ENCODE assay signal across 8 mouse cellular contexts in genomic region chr16:95585541-95586310, GRCm38 (mm10). TPM values are rescaled to one million over a fixed set of nuclear protein-coding genes. Genes with fewer than 3 reads are reported as not detected.
DNase-seq lines count a peak whose midpoint lies in the region; ATAC-seq and TF ChIP-seq lines count a peak whose summit lies in the region.

No protein-coding gene starts in this region.

- peak overlapping the region; percentile 82 for H3K4me2 ChIP-seq in heart, embryonic 15.5 days

- under 1% methylated on average over 36 of the region's 36 CpGs for WGBS in heart, embryonic 15.5 days

- peak; percentile 75 for ATAC-seq in heart, embryonic 15.5 days (replicated peaks; ENCODE audit: insufficient number of reproducible peaks, insufficient read depth, low FRiP score, low read depth)

- H3K27ac ChIP-seq in cortical plate, adult 2 months (ENCODE audit: insufficient read depth, low read length), result no peak overlapping the region
- H3K27ac ChIP-seq in heart, embryonic 15.5 days, result no peak overlapping the region

- H3K9ac ChIP-seq in heart, embryonic 15.5 days, result peak overlapping the region; percentile 43; the same call in 1 of the 2 replicates

- peak; percentile 6 for DNase-seq in kidney, adult 18-20 months
- no peak for DNase-seq in kidney, adult 11 months
- DNase-seq in kidney, postnatal 4 days, result peak; percentile 70 to 75
- DNase-seq in lung, postnatal 25 days (ENCODE audit: low spot score), result peak; percentile 9
- DNase-seq in retina, embryonic 14.5 days (ENCODE audit: low spot score), result peak; percentile 66
- peak; percentile 25 for DNase-seq in yolk sac, embryonic 10.5 days (ENCODE audit: low spot score)

- TF ChIP-seq POLR2A in cortical plate, adult 2 months (IDR thresholded peaks at IDR 0.05; ENCODE audit: extremely low read depth, insufficient read depth, low read length), result no peak

- no peaks in the 10 kb centered on the region for H3K4me1 ChIP-seq in cortical plate, adult 2 months (ENCODE audit: control insufficient read depth, insufficient read depth, low read length)
- H3K4me1 ChIP-seq in heart, embryonic 15.5 days (replicated peaks), result peaks cover 12% of the 10 kb centered on the region

- 0 out of 2 replicates have a peak overlapping the region, but pooled peaks have one; percentile 5 for H3K4me3 ChIP-seq in cortical plate, adult 2 months (ENCODE audit: insufficient read depth, low read length)
- peak overlapping the region; percentile 49 for H3K4me3 ChIP-seq in heart, embryonic 15.5 days

- no peak for TF ChIP-seq CTCF in cortical plate, adult 2 months (IDR thresholded peaks at IDR 0.05; ENCODE audit: extremely low read depth, insufficient read depth, low read length)

- no peaks in the 10 kb centered on the region for H3K9me3 ChIP-seq in heart, embryonic 15.5 days (replicated peaks)

- peaks cover 68% of the 10 kb centered on the region for H3K27me3 ChIP-seq in heart, embryonic 15.5 days

- no peaks in the 10 kb centered on the region for H3K36me3 ChIP-seq in heart, embryonic 15.5 days

RNA-seq across cellular contexts. Expression of gene Erg, which starts 0.7 kb away (rescaled TPM):
- 6.4 and 7.3 TPM in 2 replicates for polyA plus RNA-seq in cortical plate, adult 2 months (2012; rRNA removed)
- polyA plus RNA-seq in heart, embryonic 15.5 days (2015; fragmentation: Nextera tagmentation; extraction: Ambion mirVana), result 5.4 and 8.3 TPM in 2 replicates
